Mouse (Mus musculus) thymus, adult 2 months (tissue): Measurements from ENCODE around the gene Zbtb8os.

Experiments
- CTCF ChIP-seq: fragments of 200-500 bp; IDR thresholded peaks from 2 replicates; pipeline ENCODE4 v1.5.1; 2012; ENCODE audit warnings: mild to moderate bottlenecking, control low read depth, low read length, moderate library complexity, borderline replicate concordance; ENCODE audit not compliant: control insufficient read depth, poor library complexity, insufficient read depth; ENCODE audit errors: extremely low read depth
- POLR2A ChIP-seq: fragments of 200-500 bp; IDR thresholded peaks from 2 replicates; pipeline ENCODE4 v1.6.1; 2012; ENCODE audit warnings: mild to moderate bottlenecking, low read length, control low read depth, moderate library complexity; ENCODE audit not compliant: control insufficient read depth, poor library complexity, insufficient read depth; ENCODE audit errors: extremely low read depth

- TF ChIP-seq POLR2A (no peak), CTCF (no peak)
Measured at GRCm38 (mm10) chr4:129382029-129382428, 46.5 kb downstream of the Zbtb8os start.
